ENCODE assay signal across 28 mouse cellular contexts in the genomic region with DNA sequence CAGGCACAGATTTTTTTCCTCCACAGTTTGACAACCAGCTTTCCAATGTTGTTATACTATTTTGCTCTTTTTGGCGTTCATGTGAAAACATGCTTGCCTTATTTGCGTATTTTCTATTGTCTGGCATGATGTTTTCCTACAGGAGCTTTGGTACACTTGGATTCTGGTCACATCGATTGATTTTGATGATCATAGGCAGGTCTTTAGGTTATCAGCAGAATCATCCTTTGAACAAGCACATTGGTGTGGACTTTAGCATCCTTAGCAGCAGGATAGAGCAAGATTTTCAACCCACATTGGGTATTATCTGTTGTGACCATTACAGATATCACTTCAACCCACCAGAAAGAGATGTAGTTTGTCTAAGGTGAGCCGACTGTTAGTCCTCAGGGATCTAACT.
"Had no signal": no experiment of that assay in that cellular context is flagged by ENCODE, and none has a peak within 500 bp of the region (broad histone marks: within the 10 kb centered on the region; RNA-seq: fewer than 3 reads in every experiment).

No protein-coding gene starts in this region.

- H3K27me3 ChIP-seq: heart, embryonic 12.5 days; hindbrain, embryonic 12.5 days; intestine, embryonic 15.5 days; kidney, embryonic 15.5 days; limb, embryonic 13.5 days; limb, embryonic 15.5 days; liver, embryonic 13.5 days; liver, embryonic 15.5 days had no signal

- H3K9me3 ChIP-seq: heart, embryonic 10.5 days; heart, embryonic 12.5 days; hindbrain, embryonic 10.5 days; hindbrain, embryonic 12.5 days; intestine, embryonic 15.5 days; kidney, embryonic 15.5 days; limb, embryonic 13.5 days; limb, embryonic 15.5 days; liver, embryonic 13.5 days; liver, embryonic 15.5 days had no signal

- DNase-seq: gastrocnemius, adult 2 months; gastrocnemius, postnatal 10 days; gastrocnemius, postnatal 25 days; heart, adult 18-20 months; heart, postnatal 4 days; kidney, adult 11 months; kidney, adult 2 months; kidney, adult 9 months; kidney, postnatal 14 days; kidney, postnatal 36 days; layer of hippocampus, adult 9-11 months; layer of hippocampus, postnatal 36 days; left cerebral cortex, postnatal 4 days; liver, embryonic 13.5 days had no signal

- H3K4me3 ChIP-seq: gastrocnemius, adult 2 months; heart, embryonic 10.5 days; heart, embryonic 12.5 days; hindbrain, embryonic 10.5 days; hindbrain, embryonic 12.5 days; intestine, embryonic 15.5 days; kidney, embryonic 15.5 days; limb, embryonic 13.5 days; limb, embryonic 15.5 days; liver, embryonic 13.5 days; liver, embryonic 15.5 days had no signal

- H3K9ac ChIP-seq: heart, embryonic 12.5 days; hindbrain, embryonic 12.5 days; hindbrain, embryonic 14.5 days; intestine, embryonic 15.5 days; kidney, embryonic 15.5 days; limb, embryonic 13.5 days; limb, embryonic 15.5 days; liver, embryonic 13.5 days; liver, embryonic 15.5 days had no signal

- H3K27ac ChIP-seq: gastrocnemius, adult 2 months; heart, embryonic 10.5 days; hindbrain, embryonic 10.5 days; hindbrain, embryonic 12.5 days; hindbrain, embryonic 14.5 days; intestine, embryonic 15.5 days; kidney, postnatal 0 days; limb, embryonic 13.5 days; limb, embryonic 15.5 days; liver, embryonic 13.5 days; liver, embryonic 15.5 days had no signal

- H3K4me1 ChIP-seq: intestine, embryonic 15.5 days had no signal

- ATAC-seq: hindbrain, embryonic 16.5 days; inflammation-experienced regulatory T-cells, adult 6 months; intestine, embryonic 15.5 days had no signal

- H3K36me3 ChIP-seq: heart, embryonic 10.5 days; heart, embryonic 12.5 days; hindbrain, embryonic 10.5 days; hindbrain, embryonic 12.5 days; intestine, embryonic 15.5 days; kidney, embryonic 15.5 days; limb, embryonic 13.5 days; limb, embryonic 15.5 days; liver, embryonic 13.5 days; liver, embryonic 15.5 days had no signal

- H3K4me2 ChIP-seq: heart, embryonic 12.5 days; hindbrain, embryonic 12.5 days; hindbrain, embryonic 14.5 days; intestine, embryonic 15.5 days; kidney, embryonic 15.5 days; limb, embryonic 13.5 days; limb, embryonic 15.5 days; liver, embryonic 11.5 days; liver, embryonic 13.5 days; liver, embryonic 15.5 days had no signal
